20 mouse cellular contexts compared by ENCODE assay signal in the genomic region with DNA sequence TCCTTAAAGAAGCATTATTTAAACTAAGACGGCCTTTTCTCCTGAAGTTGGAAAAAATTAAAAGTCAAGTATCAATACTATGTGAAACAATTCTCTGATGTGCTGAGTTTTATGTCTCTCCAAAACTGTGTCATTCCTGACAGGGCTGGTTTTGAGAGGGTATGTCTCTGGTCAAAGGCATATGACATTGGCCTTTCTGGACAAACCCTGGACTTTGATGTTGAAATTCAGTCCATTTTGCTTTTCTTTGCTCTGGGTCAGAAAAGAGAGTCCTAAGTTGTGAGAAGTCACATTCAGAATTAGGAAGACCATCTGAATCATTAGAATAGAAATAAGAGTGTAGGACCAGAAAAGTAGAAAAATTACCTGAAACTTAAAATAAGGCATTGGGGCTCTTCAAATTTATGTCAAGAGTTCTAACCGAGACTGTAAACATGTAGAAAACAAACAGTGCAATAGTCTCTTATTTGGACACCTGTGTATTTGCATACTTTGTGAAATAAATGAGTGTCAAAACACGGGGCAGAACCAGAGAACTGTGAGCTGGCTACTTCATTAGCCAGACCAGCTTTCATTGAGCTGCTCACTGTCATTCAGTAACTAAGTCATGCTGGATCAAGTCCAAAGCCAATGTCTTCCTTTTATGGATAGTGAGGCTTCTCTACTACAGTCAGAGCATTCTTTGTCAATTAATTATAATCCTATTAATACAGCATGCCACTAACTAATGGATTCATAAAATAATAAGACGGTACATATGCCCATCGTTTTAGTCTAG.
DNase-seq lines count a peak whose midpoint lies in the region; ATAC-seq and TF ChIP-seq lines count a peak whose summit lies in the region.
"Had no signal": no experiment of that assay in that cellular context is flagged by ENCODE, and none has a peak within 500 bp of the region (broad histone marks: within the 10 kb centered on the region; RNA-seq: fewer than 3 reads in every experiment).

No protein-coding gene starts in this region.

- peak; percentile 32 to 49 for DNase-seq in kidney, adult 8-10 months
- DNase-seq in kidney, adult 18-20 months: no peak
- DNase-seq in liver, adult 2 months (ENCODE audit: extremely low read depth, low read depth, low spot score): peak; percentile 87
- DNase-seq in retina, postnatal 1 day: peak; percentile 75
- no peak for DNase-seq in retina, embryonic 14.5 days (ENCODE audit: low spot score)
- no peak for DNase-seq in MN1 (ENCODE audit: low spot score)
- DNase-seq: adrenal gland, adult 8-10 months; adrenal gland, postnatal 36 days; cerebellum, adult 11 months; cerebellum, adult 8-10 months; cerebellum, postnatal 14 days; forebrain, postnatal 0 days; gastrocnemius, postnatal 14 days; heart, adult 2 months; heart, postnatal 14 days had no signal

- ATAC-seq in liver, embryonic 12.5 days: no peak
- ATAC-seq: forebrain, postnatal 0 days had no signal

- H3K4me2 ChIP-seq in liver, embryonic 12.5 days: no peak overlapping the region
- H3K4me2 ChIP-seq: embryonic facial prominence, embryonic 12.5 days; heart, embryonic 11.5 days; heart, embryonic 15.5 days; hindbrain, embryonic 13.5 days had no signal

- no peak overlapping the region for H3K27ac ChIP-seq in liver, adult 2 months (replicated peaks; ENCODE audit: insufficient read depth, low read depth, low read length)
- no peak overlapping the region for H3K27ac ChIP-seq in liver, embryonic 12.5 days
- H3K27ac ChIP-seq: embryonic facial prominence, embryonic 12.5 days; heart, adult 2 months; heart, embryonic 15.5 days; hindbrain, embryonic 13.5 days had no signal

- no peak overlapping the region for H3K4me3 ChIP-seq in liver, adult 2 months (ENCODE audit: insufficient read depth, low read depth, low read length)
- H3K4me3 ChIP-seq in liver, embryonic 12.5 days: no peak overlapping the region
- H3K4me3 ChIP-seq: embryonic facial prominence, embryonic 12.5 days; heart, adult 2 months; heart, embryonic 15.5 days; hindbrain, embryonic 13.5 days had no signal

- no peak for TF ChIP-seq POLR2A in liver, adult 2 months (IDR thresholded peaks at IDR 0.05; ENCODE audit: extremely low read depth, insufficient read depth, low read length)

- no peak overlapping the region for H3K9ac ChIP-seq in liver, adult 2 months (ENCODE audit: low read depth, low read length)
- no peak overlapping the region for H3K9ac ChIP-seq in liver, embryonic 12.5 days
- H3K9ac ChIP-seq: embryonic facial prominence, embryonic 12.5 days; forebrain, postnatal 0 days; heart, embryonic 15.5 days; hindbrain, embryonic 13.5 days had no signal

- H3K79me2 ChIP-seq in liver, adult 2 months (ENCODE audit: control insufficient read depth, insufficient read depth, low read length): no peaks in the 10 kb centered on the region

- no peaks in the 10 kb centered on the region for H3K9me3 ChIP-seq in liver, embryonic 12.5 days (replicated peaks)
- H3K9me3 ChIP-seq: embryonic facial prominence, embryonic 12.5 days; heart, embryonic 15.5 days; hindbrain, embryonic 13.5 days had no signal

- TF ChIP-seq CTCF in liver, adult 2 months (IDR thresholded peaks at IDR 0.05; ENCODE audit: low read depth, low read length): no peak

- no peaks in the 10 kb centered on the region for H3K36me3 ChIP-seq in liver, adult 2 months (ENCODE audit: control insufficient read depth, insufficient read depth, low read length)
- no peaks in the 10 kb centered on the region for H3K36me3 ChIP-seq in liver, embryonic 12.5 days
- H3K36me3 ChIP-seq: embryonic facial prominence, embryonic 12.5 days; heart, embryonic 15.5 days; hindbrain, embryonic 13.5 days had no signal

- peaks cover 17% of the 10 kb centered on the region for H3K4me1 ChIP-seq in liver, adult 2 months (ENCODE audit: control insufficient read depth, insufficient read depth, low read length)
- no peaks in the 10 kb centered on the region for H3K4me1 ChIP-seq in liver, embryonic 12.5 days
- H3K4me1 ChIP-seq: hindbrain, embryonic 13.5 days had no signal

- no peaks in the 10 kb centered on the region for H3K27me3 ChIP-seq in liver, adult 2 months (ENCODE audit: control insufficient read depth, insufficient read depth, low read length)
- H3K27me3 ChIP-seq in liver, embryonic 12.5 days (replicated peaks): no peaks in the 10 kb centered on the region
- H3K27me3 ChIP-seq: embryonic facial prominence, embryonic 12.5 days; heart, embryonic 15.5 days; hindbrain, embryonic 13.5 days had no signal

- WGBS in liver, adult 2 months: 64% methylated on average over 5 of the region's 5 CpGs
- WGBS in liver, embryonic 12.5 days (ENCODE audit: insufficient replicate concordance): 69% methylated on average over 5 of the region's 5 CpGs

Comparison
In these comparisons a context has a peak if more than half of its experiments do, and no peak if none do; other contexts are left out.
1. DNase-seq: peak in kidney, adult 8-10 months (2 of 2), liver, adult 2 months (single experiment) and retina, postnatal 1 day (single experiment); none in kidney, adult 18-20 months (single experiment), retina, embryonic 14.5 days (single experiment) and MN1 (single experiment).